Comparison of ENCODE assay signal across 26 mouse cellular contexts in genomic region chr4:58907453-58907852, GRCm38 (mm10). TPM values are rescaled to one million over a fixed set of nuclear protein-coding genes. Genes with fewer than 3 reads are reported as not detected.
DNase-seq lines count a peak whose midpoint lies in the region; ATAC-seq and TF ChIP-seq lines count a peak whose summit lies in the region.
"Had no signal": no experiment of that assay in that cellular context is flagged by ENCODE, and none has a peak within 500 bp of the region (broad histone marks: within the 10 kb centered on the region; RNA-seq: fewer than 3 reads in every experiment).

No protein-coding gene starts in this region.

- 88% methylated on average over 1 of the region's 1 CpGs for WGBS in forebrain, embryonic 11.5 days
- WGBS in midbrain, postnatal 0 days, result 96% methylated on average over 1 of the region's 1 CpGs

- H3K36me3 ChIP-seq in CH12.LX (replicated peaks in 1 of 2; ENCODE audit: control insufficient read depth in 1 of 2, insufficient read depth in 1 of 2, low read length in 1 of 2), result peaks cover 0 to 10% of the 10 kb centered on the region in 2 experiments
- peaks cover 2 to 43% of the 10 kb centered on the region in 2 experiments for H3K36me3 ChIP-seq in MEL (ENCODE audit: control insufficient read depth in 1 of 2, insufficient read depth in 2 of 2, low read length in 2 of 2)
- H3K36me3 ChIP-seq in forebrain, embryonic 11.5 days (ENCODE audit: control insufficient read depth, insufficient read depth, low read length), result no peaks in the 10 kb centered on the region
- H3K36me3 ChIP-seq in midbrain, postnatal 0 days (ENCODE audit: insufficient read depth, low read length), result no peaks in the 10 kb centered on the region
- H3K36me3 ChIP-seq: embryonic facial prominence, embryonic 13.5 days; embryonic facial prominence, embryonic 15.5 days; forebrain, embryonic 10.5 days had no signal

- H3K9ac ChIP-seq in CH12.LX (ENCODE audit: insufficient read depth, low read depth), result no peak overlapping the region
- no peak overlapping the region for H3K9ac ChIP-seq in MEL (ENCODE audit: control insufficient read depth, low read depth, low read length, poor library complexity, severe bottlenecking)
- no peak overlapping the region for H3K9ac ChIP-seq in forebrain, embryonic 11.5 days (ENCODE audit: low read length)
- no peak overlapping the region for H3K9ac ChIP-seq in midbrain, postnatal 0 days (replicated peaks; ENCODE audit: low read length, poor library complexity, severe bottlenecking)
- H3K9ac ChIP-seq: embryonic facial prominence, embryonic 13.5 days; embryonic facial prominence, embryonic 15.5 days; forebrain, embryonic 13.5 days had no signal

- H3K4me3 ChIP-seq in CH12.LX (replicated peaks in 1 of 3; ENCODE audit: low read depth in 2 of 3, low read length in 2 of 3, poor library complexity in 1 of 3) (no peak overlapping the region), MEL (ENCODE audit: control insufficient read depth in 1 of 2, insufficient read depth in 1 of 2, low read depth in 2 of 2, low read length in 2 of 2) (no peak overlapping the region)
- no peak overlapping the region for H3K4me3 ChIP-seq in forebrain, embryonic 11.5 days (ENCODE audit: low read depth, low read length)
- H3K4me3 ChIP-seq in midbrain, postnatal 0 days (ENCODE audit: low read depth, low read length), result no peak overlapping the region
- H3K4me3 ChIP-seq: embryonic facial prominence, embryonic 13.5 days; embryonic facial prominence, embryonic 15.5 days; erythroblast, embryonic 14.5 days; forebrain, embryonic 10.5 days; forebrain, embryonic 13.5 days had no signal

- TF ChIP-seq RAD21 in CH12.LX (IDR thresholded peaks at IDR 0.05; ENCODE audit: low read depth, low read length) (no peak), MEL (IDR thresholded peaks at IDR 0.05; ENCODE audit: low read depth, low read length) (no peak)

- dilution Hi-C loops in CH12.LX (cut with MboI; ENCODE audit: extremely low pct_ligation_motif_present, extremely low pct_unique_long_range_greater_than_20kb, low sequenced_read_pairs), result no loop called here

- TF ChIP-seq POLR2A in CH12.LX (IDR thresholded peaks at IDR 0.05; ENCODE audit: low read depth, low read length) (no peak), MEL (IDR thresholded peaks at IDR 0.05; ENCODE audit: control insufficient read depth in 1 of 2, insufficient read depth in 1 of 2, low read depth in 1 of 2, low read length in 2 of 2, poor library complexity in 1 of 2) (no peak)

- TF ChIP-seq CTCF in CH12.LX (conservative IDR thresholded peaks at IDR 0.05 in 1 of 2, IDR thresholded peaks at IDR 0.05 in 1 of 2; ENCODE audit: low read depth in 2 of 2, low read length in 2 of 2) (no peak), MEL (IDR thresholded peaks at IDR 0.05 in 2 of 3, conservative IDR thresholded peaks at IDR 0.05 in 1 of 3; ENCODE audit: control insufficient read depth in 1 of 3, insufficient read depth in 1 of 3, low read depth in 2 of 3, low read length in 3 of 3, poor library complexity in 1 of 3, severe bottlenecking in 1 of 3) (no peak)
- TF ChIP-seq CTCF in midbrain, postnatal 0 days (IDR thresholded peaks at IDR 0.05), result no peak

- H3K27ac ChIP-seq in CH12.LX (ENCODE audit: insufficient read depth, low read depth) (no peak overlapping the region), MEL (ENCODE audit: control insufficient read depth, low read depth, low read length) (no peak overlapping the region)
- no peak overlapping the region for H3K27ac ChIP-seq in forebrain, embryonic 11.5 days (ENCODE audit: low read depth, low read length)
- H3K27ac ChIP-seq in midbrain, postnatal 0 days (ENCODE audit: low read depth, low read length), result no peak overlapping the region
- H3K27ac ChIP-seq: embryonic facial prominence, embryonic 13.5 days; embryonic facial prominence, embryonic 15.5 days; forebrain, embryonic 10.5 days; forebrain, embryonic 13.5 days had no signal

- H3K79me2 ChIP-seq in CH12.LX (replicated peaks; ENCODE audit: control insufficient read depth, extremely low read depth, insufficient read depth, poor library complexity, severe bottlenecking) (peaks cover 68% of the 10 kb centered on the region), MEL (ENCODE audit: control insufficient read depth, insufficient read depth, low read length, poor library complexity) (peaks cover 74% of the 10 kb centered on the region)

- no peak overlapping the region for H3K4me2 ChIP-seq in CH12.LX (ENCODE audit: insufficient read depth, low read depth, poor library complexity, severe bottlenecking)
- H3K4me2 ChIP-seq in forebrain, embryonic 11.5 days (ENCODE audit: low read depth, low read length, severe bottlenecking), result no peak overlapping the region
- H3K4me2 ChIP-seq in midbrain, postnatal 0 days (ENCODE audit: low read depth, low read length, poor library complexity, severe bottlenecking), result no peak overlapping the region
- H3K4me2 ChIP-seq: embryonic facial prominence, embryonic 13.5 days; embryonic facial prominence, embryonic 15.5 days; forebrain, embryonic 13.5 days had no signal

- TF ChIP-seq EP300 in CH12.LX (IDR thresholded peaks at IDR 0.05; ENCODE audit: low read length) (no peak), MEL (IDR thresholded peaks at IDR 0.05; ENCODE audit: low read depth in 1 of 2, low read length in 2 of 2) (peak; percentile 65 to 67)

- DNase-seq in 416B (ENCODE audit: low read depth) (peak; percentile 67), CH12.LX (ENCODE audit: extremely low read depth) (no peak), MEL (ENCODE audit: low read depth, low spot score) (peak; percentile 66)
- DNase-seq in forebrain, embryonic 11.5 days (ENCODE audit: low spot score), result no peak
- DNase-seq in midbrain, postnatal 0 days (ENCODE audit: low spot score), result no peak
- no peak for DNase-seq in thymus, postnatal 0 days (ENCODE audit: low spot score)
- DNase-seq: adrenal gland, adult 2 months; adrenal gland, postnatal 10 days; adrenal gland, postnatal 25 days; B cell, adult 2 months; cerebellum, adult 11 months; cerebellum, adult 18-20 months; cerebellum, adult 8-10 months; cerebellum, adult 9-11 months; cerebellum, postnatal 14 days; cerebellum, postnatal 36 days; embryo, embryonic 11 days had no signal

- H3K4me1 ChIP-seq in CH12.LX (ENCODE audit: control insufficient read depth in 1 of 2, insufficient read depth in 2 of 2), result peaks cover 2 to 36% of the 10 kb centered on the region in 2 experiments; a peak in 3 of 4 replicates
- H3K4me1 ChIP-seq in MEL (ENCODE audit: control insufficient read depth in 1 of 2, insufficient read depth in 2 of 2, low read length in 2 of 2), result peaks cover 18 to 27% of the 10 kb centered on the region in 2 experiments
- H3K4me1 ChIP-seq in forebrain, embryonic 11.5 days (replicated peaks; ENCODE audit: control insufficient read depth, insufficient read depth, low read length), result peaks cover 3% of the 10 kb centered on the region; the same call in 1 of the 2 replicates
- H3K4me1 ChIP-seq in midbrain, postnatal 0 days (ENCODE audit: insufficient read depth, low read length), result peaks cover 3% of the 10 kb centered on the region; the same call in 1 of the 2 replicates

- H3K27me3 ChIP-seq in CH12.LX (replicated peaks) (no peaks in the 10 kb centered on the region), MEL (ENCODE audit: control insufficient read depth in 1 of 2, insufficient read depth in 2 of 2, low read length in 2 of 2) (no peaks in the 10 kb centered on the region)
- no peaks in the 10 kb centered on the region for H3K27me3 ChIP-seq in forebrain, embryonic 11.5 days (ENCODE audit: control insufficient read depth, insufficient read depth, low read length)
- no peaks in the 10 kb centered on the region for H3K27me3 ChIP-seq in midbrain, postnatal 0 days (ENCODE audit: insufficient read depth, low read length)
- H3K27me3 ChIP-seq: embryonic facial prominence, embryonic 13.5 days; embryonic facial prominence, embryonic 15.5 days; forebrain, embryonic 13.5 days had no signal

- ATAC-seq in megakaryocyte-erythroid progenitor cell, adult 5-6 weeks (replicated peaks; ENCODE audit: low FRiP score, low TSS enrichment, poor library complexity, severe bottlenecking), result peak; percentile 46; the same call in 1 of the 2 replicates
- ATAC-seq in forebrain, embryonic 11.5 days (replicated peaks; ENCODE audit: low FRiP score), result no peak
- no peak for ATAC-seq in midbrain, postnatal 0 days (ENCODE audit: low FRiP score)
- ATAC-seq: CD4-positive, CD25-positive, alpha-beta regulatory T cell, adult 4 months; forebrain, embryonic 13.5 days; forebrain, embryonic 16.5 days had no signal

- in situ Hi-C loops in CH12.LX (cut with MboI; ENCODE audit: low pct_ligation_motif_present, low pct_unique_long_range_greater_than_20kb, low sequenced_read_pairs), result no loop called here

- H3K9me3 ChIP-seq in CH12.LX (replicated peaks; ENCODE audit: low read length) (no peaks in the 10 kb centered on the region), MEL (replicated peaks; ENCODE audit: insufficient read depth, low read length) (no peaks in the 10 kb centered on the region)
- no peaks in the 10 kb centered on the region for H3K9me3 ChIP-seq in forebrain, embryonic 11.5 days (ENCODE audit: control insufficient read depth, low read length)
- no peaks in the 10 kb centered on the region for H3K9me3 ChIP-seq in midbrain, postnatal 0 days (ENCODE audit: low read length)
- H3K9me3 ChIP-seq: embryonic facial prominence, embryonic 13.5 days; embryonic facial prominence, embryonic 15.5 days; forebrain, embryonic 10.5 days; forebrain, embryonic 13.5 days had no signal

RNA-seq across cellular contexts. Expression of gene Ecpas, which starts 5.1 kb away (rescaled TPM):
- 44.2 and 45.2 TPM in 2 replicates for total RNA-seq in CH12.LX (2012; rRNA removed)
- 44.2 and 47.5 TPM in 2 replicates for total RNA-seq in CH12.LX (2014; rRNA removed)
- polyA plus RNA-seq in CH12.LX (2012; ENCODE audit: insufficient read length, low read depth), result 66.5 and 67.4 TPM in 2 replicates
- 37.8 and 52.1 TPM in 2 replicates for total RNA-seq in MEL (2012; rRNA removed)
- 100 to 1,000 TPM in 1 of 2 experiments, 10 to 100 TPM in 1; 57.6 to 161 TPM for polyA plus RNA-seq in MEL (2012; ENCODE audit: insufficient read depth in 1 of 2, insufficient read length in 2 of 2, low read depth in 1 of 2, low replicate concordance in 2 of 2, missing spikeins in 1 of 2)
- 78.4 and 95.1 TPM in 2 replicates for total RNA-seq in megakaryocyte-erythroid progenitor cell, adult 5-6 weeks (2014; fragmentation: Nextera tagmentation)
- total RNA-seq in megakaryocyte-erythroid progenitor cell, adult 5-6 weeks (2017), result 69.0 and 101 TPM in 2 replicates
- polyA plus RNA-seq in forebrain, embryonic 11.5 days (2014; fragmentation: Nextera tagmentation; extraction: Ambion mirVana), result 39.3 and 43.2 TPM in 2 replicates
- 64.8 and 77.5 TPM in 2 replicates for total RNA-seq in midbrain, postnatal 0 days (2014; rRNA removed)
- polyA plus RNA-seq in midbrain, postnatal 0 days (2015; fragmentation: Nextera tagmentation; extraction: Ambion mirVana), result 28.4 and 36.8 TPM in 2 replicates
- polyA plus RNA-seq in thymus, postnatal 0 days (2015; fragmentation: Nextera tagmentation; extraction: Ambion mirVana), result 28.0 and 28.1 TPM in 2 replicates

RNA-seq across cellular contexts. Expression of gene Zkscan16, which starts 36.0 kb away (rescaled TPM):
- total RNA-seq in CH12.LX (2012; rRNA removed), result not detected in 2 replicates
- not detected in 2 replicates for total RNA-seq in CH12.LX (2014; rRNA removed)
- not detected in 2 replicates for polyA plus RNA-seq in CH12.LX (2012; ENCODE audit: insufficient read length, low read depth)
- not detected in 2 replicates for total RNA-seq in MEL (2012; rRNA removed)
- not detected for polyA plus RNA-seq in MEL (2012; ENCODE audit: insufficient read depth in 1 of 2, insufficient read length in 2 of 2, low read depth in 1 of 2, low replicate concordance in 2 of 2, missing spikeins in 1 of 2)
- total RNA-seq in megakaryocyte-erythroid progenitor cell, adult 5-6 weeks (2014; fragmentation: Nextera tagmentation), result not detected in 2 replicates
- not detected in 2 replicates for total RNA-seq in megakaryocyte-erythroid progenitor cell, adult 5-6 weeks (2017)
- 1.2 TPM in 2 replicates for polyA plus RNA-seq in forebrain, embryonic 11.5 days (2014; fragmentation: Nextera tagmentation; extraction: Ambion mirVana)
- 4.9 and 7.6 TPM in 2 replicates for total RNA-seq in midbrain, postnatal 0 days (2014; rRNA removed)
- polyA plus RNA-seq in midbrain, postnatal 0 days (2015; fragmentation: Nextera tagmentation; extraction: Ambion mirVana), result 2.2 and 2.4 TPM in 2 replicates
- 0.07 TPM in 1 of 2 replicates, not detected in the other for polyA plus RNA-seq in thymus, postnatal 0 days (2015; fragmentation: Nextera tagmentation; extraction: Ambion mirVana)
- total RNA-seq: common myeloid progenitor, adult 5-6 weeks had no signal
- polyA plus RNA-seq: adrenal gland, adult 2 months; CD4-positive, CD25-positive, alpha-beta regulatory T cell, adult 4 months; erythroblast, embryonic 14.5 days had no signal

Comparison
In these comparisons a context has a peak if more than half of its experiments do, and no peak if none do; other contexts are left out.
1. DNase-seq: peak in 416B (single experiment) and MEL (single experiment); none in CH12.LX (single experiment), forebrain, embryonic 11.5 days (single experiment), midbrain, postnatal 0 days (single experiment) and thymus, postnatal 0 days (single experiment).